Mouse (Mus musculus): Measurements from ENCODE around the gene Triap1.
"Not testable (repeated sequence)": the region's sequence is repeated elsewhere in the genome, so short reads cannot be mapped to it uniquely, and the experiment has no call there.

The Triap1 gene

GRCm38 (mm10) chr5:115340007-115340406 lies 1.0 kb upstream of the Triap1 start:
- DNase-seq: no peak

GRCm38 (mm10) chr5:115341314-115342165 lies 515 bp downstream of the Triap1 start:
- no peak for DNase-seq

- DNase-seq: peak; percentile 82 to 84
Observed at GRCm38 (mm10) chr5:115347564-115347963, 6.5 kb downstream of the Triap1 start.

GRCm38 (mm10) chr5:115348546-115349224 lies 7.7 kb downstream of the Triap1 start, which contains the start of gene Cox6a1:
Cox6a1 (minus strand) TSS chr5:115348981.
- DNase-seq: peak; percentile 98 to 99

- DNase-seq: no peak
Observed at GRCm38 (mm10) chr5:115349225-115349555, 8.2 kb downstream of the Triap1 start.

GRCm38 (mm10) chr5:115351348-115351747 lies 10.3 kb downstream of the Triap1 start:
- no peak for DNase-seq

GRCm38 (mm10) chr5:115355070-115355469 lies 14.0 kb downstream of the Triap1 start:
- DNase-seq: no peak

- DNase-seq: peak; percentile 74 to 82
Observed at GRCm38 (mm10) chr5:115358872-115359271, 17.8 kb downstream of the Triap1 start.

GRCm38 (mm10) chr5:115359438-115359837 lies 18.4 kb downstream of the Triap1 start:
- DNase-seq: no peak

- DNase-seq: no peak
Observed at GRCm38 (mm10) chr5:115359851-115360372, 18.9 kb downstream of the Triap1 start.

GRCm38 (mm10) chr5:115362216-115362615 lies 21.2 kb downstream of the Triap1 start:
- DNase-seq: no peak

- DNase-seq: no peak
Observed at GRCm38 (mm10) chr5:115362819-115363714, 22.0 kb downstream of the Triap1 start.

- no peak for DNase-seq
Observed at GRCm38 (mm10) chr5:115364782-115365181, 23.8 kb downstream of the Triap1 start.

- DNase-seq: no peak
Observed at GRCm38 (mm10) chr5:115371736-115372135, 30.7 kb downstream of the Triap1 start.

GRCm38 (mm10) chr5:115373441-115374203 lies 32.6 kb downstream of the Triap1 start:
- no peak for DNase-seq

GRCm38 (mm10) chr5:115374204-115374820 lies 33.3 kb downstream of the Triap1 start:
- no peak for DNase-seq

GRCm38 (mm10) chr5:115375436-115375835 lies 34.4 kb downstream of the Triap1 start:
- no peak for DNase-seq

- DNase-seq: not testable (repeated sequence)
Observed at GRCm38 (mm10) chr5:115378882-115379281, 37.9 kb downstream of the Triap1 start.

GRCm38 (mm10) chr5:115391935-115392334 lies 50.9 kb downstream of the Triap1 start:
- no peak for DNase-seq

GRCm38 (mm10) chr5:115392969-115393368 lies 51.9 kb downstream of the Triap1 start:
- no peak for DNase-seq
